Mouse (Mus musculus): ENCODE data around the gene Sass6. TPM values are rescaled to one million over a fixed set of nuclear protein-coding genes. Genes with fewer than 3 reads are reported as not detected.
A peak's percentile ranks its signal among the peaks of the same experiment; 100 is the strongest.

Gene Sass6
- total RNA-seq, 1 experiment, result 11.6 TPM

DNA sequence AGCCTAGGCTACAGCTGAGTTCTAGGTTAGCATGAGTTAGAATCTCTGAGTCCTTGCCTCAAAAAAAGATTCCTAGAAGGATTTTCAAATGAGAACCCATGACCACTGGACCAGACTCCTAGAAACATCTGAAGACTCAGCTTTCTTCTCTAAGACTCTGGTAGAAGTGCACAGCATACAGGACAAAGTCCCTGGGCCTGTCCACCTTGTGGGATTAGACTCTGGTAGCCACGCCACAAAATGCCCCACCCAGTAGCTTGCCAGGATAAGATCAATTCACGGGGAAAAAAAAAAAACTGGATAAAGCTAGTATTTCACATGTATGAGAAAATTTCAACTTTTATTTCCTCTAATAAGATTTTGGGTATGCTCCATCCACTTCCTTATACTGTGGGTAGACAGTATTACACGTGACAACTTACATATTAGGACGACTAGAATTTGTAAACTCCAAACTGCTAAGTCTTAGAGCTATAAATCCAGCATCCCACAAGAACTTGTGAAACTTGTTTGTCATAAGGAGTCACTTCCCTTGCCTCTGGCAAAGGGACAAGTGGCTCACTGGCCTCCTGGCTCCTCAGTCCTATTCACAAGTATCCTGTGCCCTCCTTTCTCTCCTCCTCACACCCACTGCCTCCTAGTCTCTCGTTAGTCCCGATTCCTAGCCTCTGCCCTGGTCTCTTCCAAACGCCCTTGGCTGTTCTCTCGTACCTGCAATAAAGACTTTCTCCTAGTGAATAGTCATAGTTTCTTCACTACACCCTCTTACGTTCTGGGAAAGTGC, 43.1 kb downstream of the Sass6 start:
- no peak overlapping the region for H3K27ac ChIP-seq (ENCODE audit: insufficient read depth, low read depth, low read length, poor library complexity, severe bottlenecking)
- H3K4me3 ChIP-seq (ENCODE audit: insufficient read depth in 1 of 2, low read depth in 1 of 2, low read length in 2 of 2, poor library complexity in 1 of 2, severe bottlenecking in 1 of 2), result no peak overlapping the region
- no peak overlapping the region for H3K9ac ChIP-seq (ENCODE audit: insufficient read depth, low read depth, low read length, poor library complexity, severe bottlenecking)
- in situ Hi-C loops (cut with MboI; ENCODE audit: low sequenced_read_pairs in 2 of 2, unreplicated experiment in 2 of 2), result no loop called here
- TF ChIP-seq ZC3H11A (IDR thresholded peaks at IDR 0.05; ENCODE audit: borderline replicate concordance, low read depth, low read length) (no peak), HCFC1 (IDR thresholded peaks at IDR 0.05; ENCODE audit: borderline replicate concordance, insufficient read depth, low read length) (no peak), CHD2 (IDR thresholded peaks at IDR 0.05; ENCODE audit: low read depth, low read length) (no peak), MAFK (IDR thresholded peaks at IDR 0.05; ENCODE audit: insufficient read depth, low read depth, low read length) (no peak), ZNF384 (IDR thresholded peaks at IDR 0.05; ENCODE audit: low read depth, low read length) (no peak)
- peaks cover 3 to 7% of the 10 kb centered on the region in 2 experiments; a peak in 2 of 4 replicates for H3K4me1 ChIP-seq (ENCODE audit: control insufficient read depth in 2 of 2, insufficient read depth in 2 of 2, low read length in 2 of 2, poor library complexity in 1 of 2)
- H3K36me3 ChIP-seq (ENCODE audit: control insufficient read depth, insufficient read depth, low read length, poor library complexity, severe bottlenecking), result peaks cover 37% of the 10 kb centered on the region
- no peak for DNase-seq (ENCODE audit: low read depth, low spot score)
- no peaks in the 10 kb centered on the region for H3K9me3 ChIP-seq (ENCODE audit: control insufficient read depth, insufficient read depth, low read depth, low read length)

DNA sequence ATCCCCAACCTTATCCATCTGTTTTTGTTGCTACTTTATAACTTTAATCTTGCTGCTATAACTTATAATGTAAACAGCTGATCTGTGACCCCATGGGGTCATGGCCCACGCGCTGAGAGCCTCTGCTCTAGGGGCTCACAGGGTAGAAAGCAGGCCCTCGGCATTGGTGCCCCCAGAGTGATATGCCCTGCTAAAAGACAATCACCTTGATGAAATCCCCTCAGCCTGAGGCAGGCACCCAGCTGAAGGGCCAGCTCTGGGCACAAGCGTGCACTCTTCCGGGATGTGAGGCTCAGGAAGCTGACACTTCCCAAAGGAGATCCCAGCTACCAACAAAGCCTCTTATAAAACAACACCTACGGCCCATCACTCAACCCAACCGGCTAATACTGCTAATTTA, 43.8 kb downstream of the Sass6 start:
- H3K9me3 ChIP-seq (ENCODE audit: control insufficient read depth, insufficient read depth, low read depth, low read length), result no peaks in the 10 kb centered on the region
- no peak for DNase-seq (ENCODE audit: low read depth, low spot score)
- in situ Hi-C loops (cut with MboI; ENCODE audit: low sequenced_read_pairs in 2 of 2, unreplicated experiment in 2 of 2), result no loop called here
- peaks cover 3 to 10% of the 10 kb centered on the region in 2 experiments; a peak in 2 of 4 replicates for H3K4me1 ChIP-seq (ENCODE audit: control insufficient read depth in 2 of 2, insufficient read depth in 2 of 2, low read length in 2 of 2, poor library complexity in 1 of 2)
- 0 out of 2 replicates have a peak overlapping the region, but pooled peaks have one; percentile 16 for H3K9ac ChIP-seq (ENCODE audit: insufficient read depth, low read depth, low read length, poor library complexity, severe bottlenecking)
- H3K4me3 ChIP-seq (ENCODE audit: insufficient read depth in 1 of 2, low read depth in 1 of 2, low read length in 2 of 2, poor library complexity in 1 of 2, severe bottlenecking in 1 of 2), result no peak overlapping the region
- no peak for TF ChIP-seq CHD2 (IDR thresholded peaks at IDR 0.05; ENCODE audit: low read depth, low read length)
- TF ChIP-seq ZC3H11A (IDR thresholded peaks at IDR 0.05; ENCODE audit: borderline replicate concordance, low read depth, low read length), result no peak
- TF ChIP-seq HCFC1 (IDR thresholded peaks at IDR 0.05; ENCODE audit: borderline replicate concordance, insufficient read depth, low read length), result no peak
- no peak for TF ChIP-seq MAFK (IDR thresholded peaks at IDR 0.05; ENCODE audit: insufficient read depth, low read depth, low read length)
- no peak for TF ChIP-seq ZNF384 (IDR thresholded peaks at IDR 0.05; ENCODE audit: low read depth, low read length)
- H3K27ac ChIP-seq (ENCODE audit: insufficient read depth, low read depth, low read length, poor library complexity, severe bottlenecking), result no peak overlapping the region
- peaks cover 41% of the 10 kb centered on the region for H3K36me3 ChIP-seq (ENCODE audit: control insufficient read depth, insufficient read depth, low read length, poor library complexity, severe bottlenecking)

DNA sequence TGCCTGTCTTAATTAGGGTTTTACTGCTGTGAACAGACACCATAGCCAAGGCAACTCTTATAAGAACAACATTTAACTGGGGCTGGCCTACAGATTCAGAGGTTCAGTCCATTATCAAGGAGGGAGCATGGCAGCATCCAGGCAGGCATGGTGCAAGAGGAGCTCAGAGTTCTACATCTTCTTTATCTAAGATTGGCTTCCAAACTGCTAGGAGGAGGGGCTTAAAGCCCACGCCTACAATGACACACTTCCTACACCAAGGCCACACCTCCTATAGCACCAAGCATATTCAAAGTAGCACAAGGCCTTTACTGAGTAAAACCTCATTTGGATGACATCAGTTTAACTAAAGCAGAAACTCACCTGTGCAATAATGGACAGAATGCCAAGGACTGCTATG, 45.2 kb downstream of the Sass6 start:
- Histone ChIP-seq H3K4me3 (ENCODE audit: insufficient read depth in 1 of 2, low read depth in 1 of 2, low read length in 2 of 2, poor library complexity in 1 of 2, severe bottlenecking in 1 of 2) (no peak overlapping the region), H3K36me3 (ENCODE audit: control insufficient read depth, insufficient read depth, low read length, poor library complexity, severe bottlenecking) (peaks cover 36% of the 10 kb centered on the region), H3K27ac (ENCODE audit: insufficient read depth, low read depth, low read length, poor library complexity, severe bottlenecking) (no peak overlapping the region), H3K9me3 (ENCODE audit: control insufficient read depth, insufficient read depth, low read depth, low read length) (no peaks in the 10 kb centered on the region), H3K9ac (ENCODE audit: insufficient read depth, low read depth, low read length, poor library complexity, severe bottlenecking) (no peak overlapping the region), H3K4me1 (ENCODE audit: control insufficient read depth in 2 of 2, insufficient read depth in 2 of 2, low read length in 2 of 2, poor library complexity in 1 of 2) (peaks cover 3 to 10% of the 10 kb centered on the region in 2 experiments; a peak in 2 of 4 replicates)
- TF ChIP-seq HCFC1 (IDR thresholded peaks at IDR 0.05; ENCODE audit: borderline replicate concordance, insufficient read depth, low read length) (no peak), CHD2 (IDR thresholded peaks at IDR 0.05; ENCODE audit: low read depth, low read length) (no peak), MAFK (IDR thresholded peaks at IDR 0.05; ENCODE audit: insufficient read depth, low read depth, low read length) (no peak), ZC3H11A (IDR thresholded peaks at IDR 0.05; ENCODE audit: borderline replicate concordance, low read depth, low read length) (no peak), ZNF384 (IDR thresholded peaks at IDR 0.05; ENCODE audit: low read depth, low read length) (no peak)
- in situ Hi-C loops (cut with MboI; ENCODE audit: low sequenced_read_pairs in 2 of 2, unreplicated experiment in 2 of 2), result no loop called here
- no peak for DNase-seq (ENCODE audit: low read depth, low spot score)

DNA sequence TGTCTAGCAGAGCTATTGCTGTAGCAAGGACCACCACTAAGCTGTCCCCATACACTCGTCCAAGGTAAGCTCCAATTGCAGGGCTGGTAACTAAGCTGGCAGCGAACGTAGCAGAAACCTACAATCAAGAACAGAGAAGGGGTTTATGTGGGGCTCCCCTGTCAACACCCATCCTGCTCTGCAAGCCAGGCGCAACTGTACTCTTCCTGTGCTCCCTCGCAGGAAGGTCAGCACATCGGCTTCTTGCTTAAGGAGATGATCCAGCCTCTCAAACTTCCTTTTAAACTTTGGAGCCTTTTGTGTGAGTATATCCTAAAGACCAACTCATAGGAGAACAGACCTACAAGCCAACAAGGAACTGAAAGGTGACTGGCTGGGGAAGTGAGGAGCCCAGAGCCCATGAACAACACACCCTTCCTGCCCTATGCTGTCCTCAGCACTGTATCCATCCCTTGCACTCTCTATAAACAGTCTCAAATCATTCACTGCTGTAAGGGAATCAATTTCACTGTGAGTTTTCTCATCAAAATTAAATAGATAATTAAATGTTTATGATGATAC, 47.1 kb downstream of the Sass6 start:
- TF ChIP-seq MAFK (IDR thresholded peaks at IDR 0.05; ENCODE audit: insufficient read depth, low read depth, low read length) (no peak), CHD2 (IDR thresholded peaks at IDR 0.05; ENCODE audit: low read depth, low read length) (no peak), HCFC1 (IDR thresholded peaks at IDR 0.05; ENCODE audit: borderline replicate concordance, insufficient read depth, low read length) (no peak), ZNF384 (IDR thresholded peaks at IDR 0.05; ENCODE audit: low read depth, low read length) (no peak), ZC3H11A (IDR thresholded peaks at IDR 0.05; ENCODE audit: borderline replicate concordance, low read depth, low read length) (no peak)
- Histone ChIP-seq H3K9me3 (ENCODE audit: control insufficient read depth, insufficient read depth, low read depth, low read length) (no peaks in the 10 kb centered on the region), H3K36me3 (ENCODE audit: control insufficient read depth, insufficient read depth, low read length, poor library complexity, severe bottlenecking) (peaks cover 34% of the 10 kb centered on the region), H3K9ac (ENCODE audit: insufficient read depth, low read depth, low read length, poor library complexity, severe bottlenecking) (no peak overlapping the region), H3K27ac (ENCODE audit: insufficient read depth, low read depth, low read length, poor library complexity, severe bottlenecking) (no peak overlapping the region), H3K4me3 (ENCODE audit: insufficient read depth in 1 of 2, low read depth in 1 of 2, low read length in 2 of 2, poor library complexity in 1 of 2, severe bottlenecking in 1 of 2) (no peak overlapping the region), H3K4me1 (ENCODE audit: control insufficient read depth in 2 of 2, insufficient read depth in 2 of 2, low read length in 2 of 2, poor library complexity in 1 of 2) (peaks cover 2 to 8% of the 10 kb centered on the region in 2 experiments; a peak in 2 of 4 replicates)
- DNase-seq (ENCODE audit: low read depth, low spot score), result no peak
- in situ Hi-C loops (cut with MboI; ENCODE audit: low sequenced_read_pairs in 2 of 2, unreplicated experiment in 2 of 2), result no loop called here
